Mouse (Mus musculus) lung, embryonic 16.5 days (tissue): ENCODE measurements around the gene Prpsap1. TPM values are rescaled to one million over a fixed set of nuclear protein-coding genes. Genes with fewer than 3 reads are reported as not detected.

Source experiments
- ATAC-seq: fragments of 200-750 bp; cut with Nextera tagmentation; 2 replicates; pipeline ENCODE4 v1.8.0; 2017; ENCODE audit warnings: low read depth, mild to moderate bottlenecking, moderate library complexity
- H3K27ac ChIP-seq: fragments of 300-500 bp; sonication (generic); 2 replicates; pipeline ENCODE4 v1.5.1; 2014; ENCODE audit warnings: mild to moderate bottlenecking, control low read depth, low read length
- H3K27me3 ChIP-seq: fragments of 300-500 bp; sonication (generic); 2 replicates; pipeline ENCODE4 v1.6.1; 2014; ENCODE audit warnings: low read depth, low read length, mixed read lengths; ENCODE audit not compliant: control insufficient read depth, insufficient read depth
- H3K36me3 ChIP-seq: fragments of 300-500 bp; sonication (generic); 2 replicates; pipeline ENCODE4 v1.6.1; 2014; ENCODE audit warnings: low read length; ENCODE audit not compliant: control insufficient read depth, insufficient read depth
- H3K4me1 ChIP-seq: fragments of 300-500 bp; sonication (generic); replicated peaks from 2 replicates; pipeline ENCODE4 v1.6.1; 2014; ENCODE audit warnings: low read length, mixed read lengths; ENCODE audit not compliant: control insufficient read depth, insufficient read depth
- H3K4me2 ChIP-seq: fragments of 300-500 bp; sonication (generic); 2 replicates; pipeline ENCODE4 v1.6.1; 2014; ENCODE audit warnings: low read depth, low read length, control low read depth
- H3K4me3 ChIP-seq: fragments of 300-500 bp; sonication (generic); 2 replicates; pipeline ENCODE4 v1.5.1; 2014; ENCODE audit warnings: mild to moderate bottlenecking, low read length, control low read depth
- H3K9ac ChIP-seq: fragments of 300-500 bp; sonication (generic); 2 replicates; pipeline ENCODE4 v1.6.1; 2014; ENCODE audit warnings: low read length, control low read depth
- H3K9me3 ChIP-seq: fragments of 300-500 bp; sonication (generic); 2 replicates; pipeline ENCODE4 v1.6.1; 2016; ENCODE audit warnings: low read length; ENCODE audit not compliant: control insufficient read depth
- WGBS: fragments of 180-500 bp; shearing (Covaris S2); extraction: QIAGEN DNeasy Blood & Tissue Kit; methylation state at CpG from one replicate; pipeline ENCODE4 v1.1.7; 2014; 5-methylcytosine and 5-hydroxymethylcytosine counted together
- polyA plus RNA-seq: library from polyadenylated mRNA; unstranded; fragments of >200 nt; fragmentation: Nextera tagmentation; extraction: Ambion mirVana; gene quantifications from 2 replicates; pipeline ENCODE4 v1.2.1, GENCODE M21; 2015

The Prpsap1 gene
- polyA plus RNA-seq, 1 experiment from 2014 or later = 177 TPM

DNA sequence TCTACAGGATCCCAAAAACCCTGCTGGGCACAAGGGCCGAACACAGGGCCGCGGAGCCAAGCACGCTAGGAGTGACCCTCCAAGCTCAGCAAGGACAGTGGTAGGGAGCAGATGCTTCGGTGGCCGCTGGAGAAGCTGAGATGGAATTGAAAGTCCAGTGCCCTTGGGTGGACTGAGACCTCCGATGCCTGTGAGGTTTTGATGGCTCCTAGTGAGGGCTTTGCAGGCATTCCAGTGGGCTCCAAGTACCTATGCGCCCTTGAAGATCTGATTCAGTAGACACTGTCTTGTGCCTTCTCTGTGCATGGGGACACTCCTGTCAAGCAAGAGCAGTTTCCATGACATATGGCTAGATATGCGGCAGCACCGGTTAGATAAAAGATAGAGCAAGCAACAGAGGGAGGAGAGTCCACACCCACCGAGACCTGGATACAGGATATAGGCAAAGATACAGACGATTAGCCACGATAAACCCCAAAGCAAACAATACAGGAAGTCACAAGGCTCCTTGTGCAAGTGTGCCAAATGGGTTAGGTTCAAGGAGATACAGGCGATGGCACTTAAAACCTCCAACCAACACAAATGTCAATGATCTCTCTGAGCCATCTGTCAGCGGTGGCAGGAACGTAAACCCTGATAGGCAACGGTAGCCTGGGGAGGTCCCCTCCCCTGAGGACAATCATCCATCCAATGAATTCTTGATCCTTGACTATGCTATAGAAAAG is 12.3 kb upstream of the Prpsap1 start:
- 73% methylated on average over 17 of the region's 17 CpGs for WGBS
- Histone ChIP-seq H3K9ac (no peak overlapping the region), H3K4me2 (no peak overlapping the region), H3K4me3 (no peak overlapping the region), H3K27me3 (no peaks in the 10 kb centered on the region), H3K36me3 (no peaks in the 10 kb centered on the region), H3K27ac (no peak overlapping the region), H3K4me1 (no peaks in the 10 kb centered on the region), H3K9me3 (no peaks in the 10 kb centered on the region)
- no peak for ATAC-seq

DNA sequence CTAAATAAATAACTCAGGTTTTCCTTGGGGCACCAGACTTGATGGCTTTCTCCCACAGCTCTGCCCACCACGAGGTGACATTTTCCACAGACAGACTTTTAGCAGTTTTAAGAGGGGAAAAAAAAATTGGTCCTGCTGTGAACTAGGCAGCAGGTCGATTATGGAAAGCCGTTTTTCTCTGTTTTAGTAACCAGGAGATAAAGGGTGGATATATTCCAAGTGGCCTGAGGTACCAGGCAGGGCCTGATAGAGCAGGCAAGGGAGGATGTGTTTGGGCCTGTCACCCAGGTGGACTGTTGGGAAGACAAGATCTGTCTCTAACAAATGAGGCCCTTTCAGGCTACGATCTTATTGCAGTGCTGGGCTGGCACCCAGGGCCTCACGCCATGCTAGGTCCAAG is 11.6 kb upstream of the Prpsap1 start:
- no peaks in the 10 kb centered on the region for H3K4me1 ChIP-seq
- H3K27me3 ChIP-seq = no peaks in the 10 kb centered on the region
- H3K4me3 ChIP-seq = no peak overlapping the region
- no peaks in the 10 kb centered on the region for H3K9me3 ChIP-seq
- WGBS = 64% methylated on average over 5 of the region's 5 CpGs
- no peak for ATAC-seq
- no peak overlapping the region for H3K4me2 ChIP-seq
- H3K9ac ChIP-seq = no peak overlapping the region
- no peak overlapping the region for H3K27ac ChIP-seq
- no peaks in the 10 kb centered on the region for H3K36me3 ChIP-seq

DNA sequence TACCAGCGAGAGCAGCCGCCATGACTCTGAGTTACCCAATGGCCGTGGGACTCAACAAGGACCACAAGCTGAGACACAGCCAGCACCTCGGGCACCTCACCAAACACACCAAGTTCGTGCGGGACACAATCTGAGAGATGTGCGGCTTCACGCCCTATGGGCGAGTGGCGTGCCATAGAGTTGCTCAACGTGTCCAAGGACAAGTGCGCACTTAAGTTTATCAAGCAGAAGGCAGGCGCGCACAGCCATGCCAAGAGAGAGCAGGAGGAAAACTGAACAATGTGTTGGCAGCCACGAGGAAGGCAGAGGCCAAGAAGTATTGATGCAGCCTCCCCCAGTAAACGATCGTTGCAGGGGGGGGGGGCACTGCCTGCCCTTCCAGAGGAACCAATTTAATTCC is 10.5 kb upstream of the Prpsap1 start:
- no peak overlapping the region for H3K4me3 ChIP-seq
- no peaks in the 10 kb centered on the region for H3K9me3 ChIP-seq
- no peak overlapping the region for H3K4me2 ChIP-seq
- no peak overlapping the region for H3K9ac ChIP-seq
- H3K27me3 ChIP-seq = no peaks in the 10 kb centered on the region
- no peaks in the 10 kb centered on the region for H3K36me3 ChIP-seq
- H3K27ac ChIP-seq = no peak overlapping the region
- 73% methylated on average over 17 of the region's 17 CpGs for WGBS
- no peaks in the 10 kb centered on the region for H3K4me1 ChIP-seq
- peak; percentile 35; the same call in 1 of the 2 replicates for ATAC-seq

DNA sequence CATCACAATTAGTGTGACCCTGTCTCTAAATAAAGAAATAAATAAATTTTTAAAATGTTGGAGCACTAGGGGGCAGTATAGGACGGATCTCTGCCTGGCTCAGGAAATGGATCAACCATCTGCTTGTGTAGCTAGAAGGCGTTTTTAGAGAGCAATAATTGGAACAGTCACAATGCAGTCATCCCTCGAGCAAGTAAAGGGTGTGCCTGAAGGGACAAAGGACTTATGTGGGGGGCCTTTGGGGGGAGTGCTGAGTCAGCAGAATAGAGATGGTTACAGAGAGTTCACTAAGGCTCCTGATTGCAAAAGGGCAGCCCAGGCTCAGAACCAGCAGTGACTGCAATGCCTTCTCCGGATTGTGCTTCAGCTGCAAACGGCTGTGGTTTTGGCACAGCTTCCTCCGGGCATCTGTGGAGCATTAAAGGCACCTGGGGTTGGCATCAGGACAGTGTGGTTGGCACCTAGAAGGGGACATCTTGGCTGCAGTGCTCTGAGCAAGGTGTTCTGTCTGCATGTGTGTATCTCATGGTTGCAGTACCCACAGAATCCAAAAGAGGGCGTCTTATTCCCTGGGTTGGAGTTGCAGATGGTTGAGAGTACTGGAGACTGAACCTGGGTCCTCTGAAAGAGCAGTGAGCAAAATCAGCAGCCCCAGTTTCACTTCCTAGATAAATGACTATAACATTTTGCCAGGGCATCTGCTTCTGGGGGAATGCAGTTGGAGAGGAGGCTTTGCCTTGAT is 7.2 kb upstream of the Prpsap1 start:
- ATAC-seq = peak; percentile 70
- Histone ChIP-seq H3K36me3 (no peaks in the 10 kb centered on the region), H3K27me3 (no peaks in the 10 kb centered on the region; the same call in 1 of the 2 replicates), H3K9ac (no peak overlapping the region), H3K9me3 (peaks cover 3% of the 10 kb centered on the region; the same call in 1 of the 2 replicates), H3K27ac (no peak overlapping the region), H3K4me3 (no peak overlapping the region), H3K4me1 (no peaks in the 10 kb centered on the region), H3K4me2 (no peak overlapping the region)
- 20% methylated on average over 7 of the region's 7 CpGs for WGBS

DNA sequence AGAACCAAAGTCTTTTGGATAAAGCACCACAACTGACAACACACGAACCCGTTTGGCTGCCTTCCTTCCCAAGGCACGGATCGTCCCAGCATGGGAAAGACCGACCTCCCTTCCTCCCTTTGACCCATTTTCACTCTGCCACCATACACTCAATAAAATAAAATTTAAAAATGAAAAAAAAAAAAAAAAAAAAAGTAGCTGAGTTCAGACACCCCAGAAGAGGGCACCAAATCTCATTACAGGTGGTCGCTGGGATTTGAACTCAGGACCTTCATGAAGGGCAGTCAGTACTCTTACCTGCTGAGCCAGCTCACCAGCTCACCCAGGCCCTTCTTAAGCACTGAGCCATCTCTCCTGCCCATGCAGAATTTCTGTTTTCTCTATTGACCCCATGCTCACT is 5.0 kb upstream of the Prpsap1 start:
- no peaks in the 10 kb centered on the region; the same call in 1 of the 2 replicates for H3K27me3 ChIP-seq
- peak overlapping the region; percentile 42 for H3K4me3 ChIP-seq
- ATAC-seq = no peak
- H3K4me2 ChIP-seq = peak overlapping the region; percentile 64
- no peaks in the 10 kb centered on the region for H3K36me3 ChIP-seq
- WGBS = 44% methylated on average over 6 of the region's 6 CpGs
- no peak overlapping the region for H3K27ac ChIP-seq
- H3K9ac ChIP-seq = peak overlapping the region; percentile 63
- peaks cover 5% of the 10 kb centered on the region; the same call in 1 of the 2 replicates for H3K4me1 ChIP-seq
- peaks cover 3% of the 10 kb centered on the region; the same call in 1 of the 2 replicates for H3K9me3 ChIP-seq

DNA sequence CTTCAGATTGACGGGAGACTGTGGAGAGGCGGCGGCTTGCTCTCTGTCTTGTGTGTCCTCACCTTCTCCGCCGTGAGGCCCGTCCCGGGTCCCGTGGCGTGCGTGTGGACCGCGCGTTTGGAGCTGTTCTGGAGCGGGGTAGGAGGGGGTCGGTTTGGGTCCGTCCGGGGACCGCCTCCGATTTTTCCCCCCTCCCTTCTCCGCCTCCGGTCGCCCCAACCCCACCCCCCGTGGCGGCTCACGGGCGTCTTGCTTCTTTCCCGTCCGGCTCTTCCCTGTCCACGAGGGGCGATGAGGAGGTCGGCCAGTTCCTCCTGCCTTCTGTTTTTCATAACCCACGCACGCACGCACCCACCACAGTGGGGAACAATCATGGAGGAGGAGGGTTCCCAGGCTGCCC is 4.6 kb upstream of the Prpsap1 start:
- Histone ChIP-seq H3K9ac (peak overlapping the region; percentile 63), H3K36me3 (no peaks in the 10 kb centered on the region), H3K4me2 (peak overlapping the region; percentile 64), H3K4me3 (peak overlapping the region; percentile 42), H3K9me3 (peaks cover 3% of the 10 kb centered on the region; the same call in 1 of the 2 replicates), H3K4me1 (peaks cover 5% of the 10 kb centered on the region; the same call in 1 of the 2 replicates), H3K27me3 (no peaks in the 10 kb centered on the region; the same call in 1 of the 2 replicates), H3K27ac (no peak overlapping the region)
- 22% methylated on average over 34 of the region's 34 CpGs for WGBS
- ATAC-seq = peak; percentile 24; the same call in 1 of the 2 replicates

DNA sequence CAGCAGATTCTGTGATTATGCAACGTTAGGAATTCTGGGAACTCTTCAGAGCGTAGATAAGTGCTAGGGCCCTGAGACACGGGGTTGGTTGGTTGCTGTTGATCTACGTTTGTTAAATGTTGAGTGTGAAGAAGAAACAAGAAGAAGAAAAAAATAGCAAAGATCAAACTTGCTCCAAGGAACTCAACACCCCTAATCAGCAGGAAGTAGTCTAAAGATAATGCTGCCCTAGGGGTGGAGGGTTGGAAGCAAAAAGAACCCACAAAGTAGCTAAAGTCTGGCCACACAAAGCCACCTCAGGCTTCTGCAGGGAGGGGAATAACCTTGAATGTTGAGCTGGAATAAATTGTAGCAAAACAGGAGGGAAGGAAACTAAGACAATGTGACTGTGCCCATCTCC is 3.3 kb upstream of the Prpsap1 start:
- H3K36me3 ChIP-seq = no peaks in the 10 kb centered on the region
- no peaks in the 10 kb centered on the region; the same call in 1 of the 2 replicates for H3K27me3 ChIP-seq
- 55% methylated on average over 4 of the region's 4 CpGs for WGBS
- H3K9ac ChIP-seq = no peak overlapping the region
- H3K4me3 ChIP-seq = no peak overlapping the region
- no peak overlapping the region for H3K4me2 ChIP-seq
- no peak for ATAC-seq
- peaks cover 3% of the 10 kb centered on the region; the same call in 1 of the 2 replicates for H3K9me3 ChIP-seq
- peaks cover 5% of the 10 kb centered on the region; the same call in 1 of the 2 replicates for H3K4me1 ChIP-seq
- H3K27ac ChIP-seq = no peak overlapping the region

DNA sequence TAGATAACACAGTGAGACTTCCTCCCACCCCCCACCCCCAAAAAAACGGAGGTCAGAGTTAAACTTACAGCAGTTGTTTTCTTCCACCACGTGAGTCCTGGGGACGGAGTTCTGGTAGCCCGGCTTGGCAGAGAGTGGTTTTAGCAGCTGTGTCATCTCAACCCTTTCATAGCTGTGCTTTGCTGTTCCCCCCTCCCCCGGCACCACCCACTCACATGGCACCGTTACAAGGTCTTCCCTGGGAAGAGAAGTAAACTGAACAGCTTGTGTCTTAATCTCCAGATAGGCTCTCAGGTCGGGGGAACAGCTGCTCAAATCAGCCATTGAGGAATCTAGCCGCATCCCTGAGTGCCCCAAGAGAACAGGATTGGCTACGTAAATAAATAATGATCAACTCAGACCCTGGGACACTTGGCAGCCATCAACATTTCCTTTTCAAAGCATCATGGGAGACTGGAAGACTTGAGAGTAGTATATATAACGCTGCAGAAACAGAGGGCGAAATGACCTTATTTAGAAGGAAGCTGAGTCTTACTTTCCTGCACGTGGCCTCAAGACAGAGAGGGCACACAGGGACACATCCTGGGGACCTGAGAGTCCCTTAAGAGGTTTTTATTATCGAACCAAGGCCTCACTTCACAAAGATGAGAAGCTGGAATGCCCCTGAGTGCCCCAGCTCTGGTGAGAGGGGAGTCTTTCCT is 622 bp upstream of the Prpsap1 start:
- no peak overlapping the region for H3K4me3 ChIP-seq
- 27% methylated on average over 13 of the region's 13 CpGs for WGBS
- peak; percentile 68 for ATAC-seq

DNA sequence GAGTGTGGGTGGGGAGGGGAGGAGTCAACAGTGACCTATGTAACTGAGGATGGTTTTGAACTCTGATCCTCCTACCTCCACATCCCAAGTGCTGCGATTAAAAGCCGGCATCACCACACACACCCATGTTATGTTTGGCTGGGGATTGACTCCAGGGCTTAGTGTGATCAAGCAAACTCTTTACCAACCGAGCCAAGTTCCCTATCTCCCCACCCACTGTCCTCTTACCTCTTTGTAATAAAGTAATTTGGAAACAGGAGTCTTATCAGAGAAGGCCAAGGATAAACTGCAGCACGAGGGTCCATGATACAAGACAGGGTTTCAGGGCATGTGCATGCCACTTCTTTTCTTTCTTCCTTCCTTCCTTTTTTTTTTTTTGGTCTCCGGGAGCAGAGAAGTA is 811 bp downstream of the Prpsap1 start:
- H3K36me3 ChIP-seq = no peaks in the 10 kb centered on the region
- H3K27ac ChIP-seq = no peak overlapping the region
- H3K4me3 ChIP-seq = no peak overlapping the region
- peaks cover 17% of the 10 kb centered on the region for H3K4me1 ChIP-seq
- no peak for ATAC-seq
- H3K4me2 ChIP-seq = no peak overlapping the region
- peaks cover 3% of the 10 kb centered on the region; the same call in 1 of the 2 replicates for H3K9me3 ChIP-seq
- H3K27me3 ChIP-seq = no peaks in the 10 kb centered on the region
- WGBS = 67% methylated on average over 5 of the region's 5 CpGs
- no peak overlapping the region for H3K9ac ChIP-seq

More for the DNA sequence above, 622 bp upstream of the Prpsap1 start:
- peaks cover 8% of the 10 kb centered on the region; the same call in 1 of the 2 replicates for H3K4me1 ChIP-seq
- no peaks in the 10 kb centered on the region for H3K36me3 ChIP-seq
- no peaks in the 10 kb centered on the region; the same call in 1 of the 2 replicates for H3K27me3 ChIP-seq
- no peak overlapping the region for H3K4me2 ChIP-seq
- H3K9ac ChIP-seq = peak overlapping the region; percentile 16; the same call in 1 of the 2 replicates
- peak overlapping the region; percentile 83 for H3K27ac ChIP-seq
- peaks cover 3% of the 10 kb centered on the region; the same call in 1 of the 2 replicates for H3K9me3 ChIP-seq
